Mouse (Mus musculus) ovary, postnatal 14 days (tissue): Measurements from ENCODE around the gene Siglece.
A peak's percentile ranks its signal among the peaks of the same experiment; 100 is the strongest.

ENCODE experiments used
- DNase-seq: peaks from one replicate; pipeline ENCODE4 v3.0.0; 2022; ENCODE audit warnings: low spot score

Siglece gene

GRCm38 (mm10) chr7:43625794-43626422 lies 34.1 kb downstream of the Siglece start:
- DNase-seq: no peak

- DNase-seq: no peak
These were observed 34.9 kb downstream of the Siglece start for GRCm38 (mm10) chr7:43625065-43625464.

- no peak for DNase-seq
These were observed 36.1 kb downstream of the Siglece start for GRCm38 (mm10) chr7:43623819-43624218.

- no peak for DNase-seq
These were observed 37.0 kb downstream of the Siglece start for GRCm38 (mm10) chr7:43622927-43623326.

DNA sequence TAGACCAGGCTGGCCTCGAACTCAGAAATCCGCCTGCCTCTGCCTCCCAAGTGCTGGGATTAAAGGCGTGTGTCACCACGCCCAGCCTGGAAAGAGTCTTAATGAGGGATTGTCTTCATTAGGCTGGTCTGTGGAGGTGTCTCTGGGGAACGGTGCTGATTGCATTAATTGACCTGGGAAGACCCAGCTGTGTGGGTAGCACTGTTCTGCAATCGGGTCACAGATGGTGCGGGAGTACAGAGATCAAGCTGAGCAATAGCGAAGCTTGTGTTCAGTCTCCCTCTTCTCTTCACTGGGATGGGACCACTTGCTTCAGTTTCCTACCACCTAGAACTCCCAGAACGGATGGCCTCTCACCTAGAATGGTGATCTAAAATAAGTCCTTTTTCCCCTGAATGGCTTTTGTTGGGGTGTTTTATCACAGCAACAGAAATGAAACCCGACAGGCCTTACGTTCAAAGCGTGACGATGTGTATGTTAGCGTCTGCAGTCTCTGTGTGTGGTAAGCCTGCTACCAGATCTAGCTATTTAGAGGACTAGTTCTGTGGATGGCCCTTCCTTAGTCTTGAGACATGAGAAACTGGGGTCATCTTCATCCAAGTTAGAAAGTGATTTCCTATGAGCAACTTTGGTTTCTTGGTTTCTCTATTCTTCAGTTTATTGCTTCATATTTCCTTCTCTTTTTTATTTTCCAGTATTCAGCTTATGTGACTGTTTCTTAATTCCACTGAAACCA lies 46.0 kb downstream of the Siglece start:
- no peak for DNase-seq

- DNase-seq: no peak
These were observed 51.6 kb downstream of the Siglece start for GRCm38 (mm10) chr7:43608316-43608824.

- DNase-seq: no peak
These were observed 52.1 kb downstream of the Siglece start for GRCm38 (mm10) chr7:43607743-43608287.

GRCm38 (mm10) chr7:43606896-43607742 lies 52.8 kb downstream of the Siglece start, which contains the start of gene Zfp819:
Zfp819 (plus strand) TSS chr7:43607169.
- peak; percentile 42 for DNase-seq

GRCm38 (mm10) chr7:43601884-43602283 lies 58.1 kb downstream of the Siglece start:
- no peak for DNase-seq
